Mouse (Mus musculus) ES-E14 (cell line): ENCODE measurements around the gene Pde6d. TPM values are rescaled to one million over a fixed set of nuclear protein-coding genes. Genes with fewer than 3 reads are reported as not detected.
A peak's percentile ranks its signal among the peaks of the same experiment; 100 is the strongest.

Source experiments
- DNase-seq: peaks from one replicate; pipeline ENCODE4 v3.0.0-alpha.2; 2013; ENCODE audit warnings: low read depth, low spot score
- H3K27ac ChIP-seq: 2 replicates; pipeline ENCODE4 v1.5.1; 2012; ENCODE audit warnings: low read depth, mild to moderate bottlenecking, low read length, moderate library complexity, mixed read lengths; ENCODE audit not compliant: poor library complexity, insufficient read depth, severe bottlenecking
- H3K36me3 ChIP-seq: 2 replicates; pipeline ENCODE4 v1.6.1; 2012; ENCODE audit warnings: mild to moderate bottlenecking, low read length, moderate library complexity, mixed read lengths; ENCODE audit not compliant: control insufficient read depth, poor library complexity, insufficient read depth, severe bottlenecking
- H3K4me1 ChIP-seq, 2 experiments: fragments of 150-350 bp in 1 of 2; sonication (generic) in 1 of 2; 2 replicates each; pipeline ENCODE4 v1.6.1; 2012; ENCODE audit warnings: low read length in 2 of 2, mild to moderate bottlenecking in 1 of 2, mixed read lengths in 1 of 2; ENCODE audit not compliant: control insufficient read depth in 2 of 2, insufficient read depth in 2 of 2, poor library complexity in 1 of 2
- H3K4me3 ChIP-seq, 2 experiments: fragments of 150-350 bp in 1 of 2; sonication (generic) in 1 of 2; 2 replicates each; pipeline ENCODE4 v1.5.1; 2012; ENCODE audit warnings: low read length in 2 of 2, low read depth in 1 of 2, mild to moderate bottlenecking in 1 of 2, mixed read lengths in 1 of 2; ENCODE audit not compliant: insufficient read depth in 1 of 2, poor library complexity in 1 of 2, severe bottlenecking in 1 of 2
- H3K9ac ChIP-seq: 2 replicates; pipeline ENCODE4 v1.6.1; 2012; ENCODE audit warnings: low read depth, mild to moderate bottlenecking, low read length, mixed read lengths; ENCODE audit not compliant: poor library complexity, insufficient read depth, severe bottlenecking
- H3K9me3 ChIP-seq: fragments of 150-350 bp; sonication (generic); 2 replicates; pipeline ENCODE4 v1.6.1; 2012; ENCODE audit warnings: low read depth, mild to moderate bottlenecking, low read length; ENCODE audit not compliant: control insufficient read depth, insufficient read depth
- CHD2 ChIP-seq: IDR thresholded peaks from 2 replicates; pipeline ENCODE4 v1.6.1; 2014; ENCODE audit warnings: mild to moderate bottlenecking, low read depth, low read length, inconsistent platforms
- HCFC1 ChIP-seq: IDR thresholded peaks from 2 replicates; pipeline ENCODE4 v1.6.1; 2012; ENCODE audit warnings: low read length, inconsistent platforms, borderline replicate concordance; ENCODE audit not compliant: insufficient read depth
- MAFK ChIP-seq: IDR thresholded peaks from 2 replicates; pipeline ENCODE4 v1.6.1; 2014; ENCODE audit warnings: mild to moderate bottlenecking, low read depth, low read length, inconsistent platforms; ENCODE audit not compliant: insufficient read depth
- ZC3H11A ChIP-seq: IDR thresholded peaks from 2 replicates; pipeline ENCODE4 v1.6.1; 2012; ENCODE audit warnings: low read depth, mild to moderate bottlenecking, inconsistent platforms, low read length, borderline replicate concordance
- ZNF384 ChIP-seq: IDR thresholded peaks from 2 replicates; pipeline ENCODE4 v1.6.1; 2012; ENCODE audit warnings: low read depth, low read length, inconsistent platforms
- in situ Hi-C, 2 experiments: fragments of 600-800 bp; cut with MboI; formaldehyde crosslinking; loops; one replicate each; pipeline ENCODE4 v1.15.1; 2025; ENCODE audit warnings: low sequenced_read_pairs in 2 of 2, inconsistent platforms in 1 of 2; ENCODE audit not compliant: unreplicated experiment in 2 of 2
- total RNA-seq: library from RNA; depleted of rRNA; stranded (reverse); fragments of 300-350 nt; gene quantifications from 2 replicates; pipeline ENCODE4 v1.2.3, GENCODE M21; 2012

Gene Pde6d
- total RNA-seq, 1 experiment = 9.2 TPM

- in situ Hi-C loops = no loop called here
- H3K27ac ChIP-seq = no peak overlapping the region
- peaks cover 4% of the 10 kb centered on the region for H3K36me3 ChIP-seq
- no peak overlapping the region for H3K4me3 ChIP-seq
- no peaks in the 10 kb centered on the region for H3K9me3 ChIP-seq
- 0 out of 4 replicates have a peak, but pooled peaks cover 0 to 7% of the 10 kb centered on the region in 2 experiments for H3K4me1 ChIP-seq
- TF ChIP-seq ZC3H11A (no peak), ZNF384 (no peak), MAFK (no peak)
- no peak for DNase-seq
- no peak overlapping the region for H3K9ac ChIP-seq
These were observed 44.0 kb downstream of the Pde6d start for GRCm38 (mm10) chr1:86538383-86538782.

DNA sequence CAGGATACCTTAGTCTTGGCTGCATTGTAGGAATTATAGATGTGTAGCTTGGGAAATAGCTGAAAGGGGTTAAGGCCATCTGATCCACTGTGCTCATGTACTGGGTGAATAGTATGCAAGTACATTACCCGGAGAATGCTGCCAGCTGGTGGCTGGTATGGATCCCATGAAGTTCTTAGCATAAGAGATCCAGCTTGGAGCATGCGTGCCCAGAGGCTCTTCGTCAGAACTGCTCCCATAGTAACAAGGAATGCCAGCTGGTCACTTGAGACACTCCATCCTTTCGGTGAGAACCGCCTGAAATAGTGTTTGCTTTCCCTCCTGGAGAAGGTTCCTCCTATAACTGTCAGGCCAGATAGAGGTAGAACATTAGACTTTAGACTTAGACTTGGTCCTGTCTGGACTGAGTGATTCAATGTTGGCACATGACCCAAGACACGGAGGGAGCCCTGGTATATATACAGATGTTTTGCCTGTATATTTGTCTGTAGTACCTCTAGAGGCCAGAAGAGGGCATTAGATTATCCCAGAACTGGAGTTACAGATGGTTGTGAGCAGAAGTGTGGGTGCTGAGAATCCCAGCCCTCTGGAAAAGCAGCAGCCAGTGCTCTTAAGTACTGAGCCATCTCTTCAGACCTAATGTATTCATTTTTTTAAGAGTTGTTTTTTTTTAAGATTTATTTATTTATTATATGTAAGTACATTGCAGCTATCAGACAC is 48.9 kb downstream of the Pde6d start:
- Histone ChIP-seq H3K36me3 (peaks cover 18% of the 10 kb centered on the region), H3K4me3 (no peak overlapping the region), H3K9ac (no peak overlapping the region), H3K9me3 (no peaks in the 10 kb centered on the region), H3K27ac (no peak overlapping the region), H3K4me1 (peaks cover 0 to 7% of the 10 kb centered on the region in 2 experiments; a peak in 1 of 4 replicates)
- no peak for TF ChIP-seq HCFC1
- TF ChIP-seq ZNF384 = no peak
- TF ChIP-seq CHD2 = no peak
- no peak for TF ChIP-seq ZC3H11A
- no peak for TF ChIP-seq MAFK
- in situ Hi-C loops = no loop called here
- no peak for DNase-seq

DNA sequence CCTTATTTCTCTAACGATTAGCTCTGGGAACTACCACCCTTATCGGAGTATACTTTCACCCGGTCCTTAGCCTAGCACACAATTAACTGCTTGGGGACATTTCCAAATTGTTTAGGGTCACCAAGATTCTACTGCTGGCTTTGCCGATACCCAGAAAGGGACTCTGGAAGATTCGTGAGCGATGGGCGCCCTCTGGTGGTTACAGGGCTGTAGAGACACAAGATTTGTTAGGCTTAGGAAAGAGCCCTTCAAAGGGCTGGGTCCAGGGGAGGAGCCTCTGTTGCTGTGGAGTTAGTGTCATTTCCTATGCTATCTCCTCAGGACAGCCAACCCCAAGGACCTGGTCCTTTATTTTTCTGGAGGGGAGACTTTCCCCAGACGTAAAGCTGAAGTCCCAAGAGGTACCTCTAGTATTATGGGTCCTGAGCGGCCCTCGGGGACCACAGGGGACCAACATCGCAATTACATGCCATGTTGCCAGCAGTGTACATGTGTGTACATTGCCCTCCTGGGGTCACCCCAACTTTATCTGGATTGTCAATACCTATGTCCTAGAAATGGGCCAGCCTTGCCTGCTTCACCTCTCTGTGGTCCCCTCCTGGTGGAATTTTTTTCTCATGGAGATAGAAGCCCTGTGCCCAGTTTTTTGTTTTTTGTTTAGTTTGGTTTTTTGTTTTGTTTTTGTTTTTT is 49.9 kb downstream of the Pde6d start:
- Histone ChIP-seq H3K9ac (peak overlapping the region; percentile 58; the same call in 1 of the 2 replicates), H3K36me3 (peaks cover 29% of the 10 kb centered on the region), H3K27ac (peak overlapping the region; percentile 61; the same call in 1 of the 2 replicates), H3K4me3 (peak overlapping the region; percentile 21 to 51), H3K4me1 (peaks cover 0 to 7% of the 10 kb centered on the region in 2 experiments; a peak in 1 of 4 replicates), H3K9me3 (no peaks in the 10 kb centered on the region)
- TF ChIP-seq CHD2 (peak; percentile 11; the same call in 1 of the 2 replicates), ZC3H11A (0 out of 2 replicates have a peak, but pooled peaks have one; percentile 36), ZNF384 (no peak)
- DNase-seq = peak; percentile 99
- in situ Hi-C loops = no loop called here

GRCm38 (mm10) chr1:86531547-86532321 is 50.7 kb downstream of the Pde6d start:
- Histone ChIP-seq H3K4me3 (peak overlapping the region; percentile 21 to 51), H3K4me1 (peaks cover 0 to 7% of the 10 kb centered on the region in 2 experiments; a peak in 1 of 4 replicates), H3K27ac (peak overlapping the region; percentile 61), H3K9ac (peak overlapping the region; percentile 58; the same call in 1 of the 2 replicates), H3K36me3 (peaks cover 36% of the 10 kb centered on the region), H3K9me3 (no peaks in the 10 kb centered on the region)
- TF ChIP-seq MAFK (no peak), CHD2 (0 out of 2 replicates have a peak, but pooled peaks have one; percentile 49)
- peak; percentile 80 for DNase-seq
- in situ Hi-C loops = no loop called here
